Mouse (Mus musculus) gastrocnemius, adult 18-20 months (tissue): Measurements from ENCODE around the gene Susd4. TPM values are rescaled to one million over a fixed set of nuclear protein-coding genes. Genes with fewer than 3 reads are reported as not detected.

Source experiments
- DNase-seq: peaks from one replicate; pipeline ENCODE4 v3.0.0; 2021; ENCODE audit warnings: low spot score
- long read RNA-seq, 2 experiments: library from polyadenylated mRNA; stranded (forward); transcript quantifications; one replicate each; pipeline ENCODE4 v2.0.0; 2021
- total RNA-seq, 2 experiments: library from RNA; stranded (reverse); gene quantifications; 2 replicates each; pipeline ENCODE4 v1.2.3; 2021

Susd4 gene
- under 1 TPM; 0.18 to 0.62 TPM for total RNA-seq
- long read RNA-seq, experiment 1: 0 reads
- long read RNA-seq, experiment 2: 0 reads

DNA sequence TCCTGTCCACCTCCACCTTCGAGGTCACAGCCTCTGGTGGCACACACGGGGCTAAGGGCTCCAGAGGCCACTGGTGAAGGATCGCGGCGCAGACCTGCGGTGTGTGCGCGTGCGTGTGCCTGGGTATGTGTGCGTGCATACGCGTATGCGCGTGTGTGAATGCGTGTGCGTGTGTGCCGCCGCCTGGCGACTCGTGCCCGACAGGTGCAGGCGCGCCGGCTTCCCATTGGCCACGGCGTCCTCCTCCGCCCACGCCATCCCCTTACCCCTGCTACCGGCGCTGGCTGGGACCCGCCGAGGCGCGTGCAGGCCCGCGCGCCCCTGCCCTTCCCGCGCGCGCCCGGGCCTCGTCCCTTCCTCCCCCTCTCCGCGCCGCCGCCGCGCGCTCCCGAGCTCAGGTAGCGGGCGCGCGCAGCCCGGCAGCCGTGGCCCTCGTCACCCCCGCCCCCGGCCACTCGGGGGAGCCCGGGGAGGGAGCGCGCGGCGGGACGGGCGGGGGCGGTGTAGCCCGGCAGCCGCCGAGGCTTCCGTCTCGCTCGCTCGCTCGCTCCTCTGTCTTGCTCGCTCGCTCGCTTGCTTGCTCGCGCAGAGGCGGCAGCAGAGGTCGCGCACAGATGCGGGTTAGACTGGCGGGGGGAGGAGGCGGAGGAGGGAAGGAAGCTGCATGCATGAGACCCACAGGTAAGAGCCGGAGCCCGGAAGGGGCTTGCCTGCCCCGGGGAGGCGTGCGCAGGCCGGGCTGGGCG, at the start of gene Susd4:
Gene Susd4 (plus strand): TSS at position 145 of the 746 bp plus-strand sequence.
- no peak for DNase-seq

DNA sequence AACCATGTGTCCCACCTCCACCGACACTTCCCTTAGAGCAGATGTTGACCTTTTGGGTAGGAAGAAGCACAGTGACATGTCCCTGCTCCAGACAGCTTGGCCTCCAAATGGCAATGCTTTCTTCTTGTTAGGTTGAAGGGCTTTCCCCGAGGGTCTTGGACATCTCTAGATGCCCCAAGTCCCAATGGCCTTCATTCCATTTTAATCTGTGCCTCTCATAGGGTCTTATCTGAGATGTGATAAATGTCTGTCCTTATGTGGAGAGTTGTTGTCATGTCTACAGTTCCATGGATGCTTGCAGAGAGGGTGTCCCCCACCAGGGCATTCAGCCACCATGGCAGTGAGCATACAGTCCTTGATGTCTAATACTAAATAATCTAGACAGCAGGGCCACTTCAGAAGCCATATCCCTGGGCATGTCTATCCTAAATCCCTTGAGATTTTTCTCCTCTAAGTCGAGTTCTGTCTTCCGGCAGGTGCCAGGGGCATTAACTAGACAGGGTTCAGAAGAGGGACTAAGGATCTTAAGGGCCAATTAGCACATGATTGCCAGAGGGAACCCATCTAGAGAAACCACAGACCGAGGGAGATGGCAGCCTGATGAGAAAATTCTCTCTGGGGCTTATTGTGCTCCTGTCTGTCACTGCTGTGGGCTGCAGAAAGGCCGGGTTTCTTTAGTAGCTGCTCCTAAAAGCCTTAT, 49.3 kb upstream of the Susd4 start:
- no peak for DNase-seq

DNA sequence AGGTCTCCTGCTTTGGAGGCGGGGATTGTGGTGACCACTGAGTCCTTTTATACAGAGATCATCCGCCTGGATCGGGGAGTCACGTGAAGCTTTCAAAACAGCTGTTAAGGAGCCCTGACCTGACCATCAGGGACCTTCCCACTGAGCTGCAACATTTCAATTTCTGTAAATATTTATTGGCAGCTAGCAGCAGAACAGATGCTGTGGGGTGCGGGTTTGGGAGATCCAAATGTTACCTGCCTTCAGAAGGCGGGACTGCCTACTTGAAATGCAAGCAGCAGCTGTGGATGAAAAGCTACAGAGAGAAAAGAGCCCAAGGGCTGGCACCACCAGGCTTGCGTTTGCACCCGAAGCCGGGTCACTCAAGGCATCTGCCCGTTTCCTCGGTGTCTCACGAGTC, 36.1 kb upstream of the Susd4 start:
- no peak for DNase-seq

DNA sequence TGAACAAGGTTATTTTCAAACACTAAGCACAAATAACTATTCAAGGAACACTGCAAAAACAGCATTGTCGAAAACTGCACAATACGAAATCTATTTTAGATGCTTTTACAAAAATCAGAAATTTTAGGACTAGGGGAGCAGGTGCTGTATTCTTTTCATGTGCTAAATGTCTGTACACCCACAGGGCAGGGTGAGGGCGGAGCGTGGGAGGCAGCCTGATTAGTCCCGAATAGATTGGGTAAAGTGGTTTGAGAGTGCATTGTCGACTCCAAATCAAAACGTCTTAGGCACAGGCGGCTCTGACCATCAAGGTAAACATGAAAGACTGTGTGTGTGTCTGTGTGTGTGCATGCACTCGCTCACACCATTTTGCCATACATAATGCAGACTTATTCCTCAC, 34.7 kb upstream of the Susd4 start:
- no peak for DNase-seq

DNA sequence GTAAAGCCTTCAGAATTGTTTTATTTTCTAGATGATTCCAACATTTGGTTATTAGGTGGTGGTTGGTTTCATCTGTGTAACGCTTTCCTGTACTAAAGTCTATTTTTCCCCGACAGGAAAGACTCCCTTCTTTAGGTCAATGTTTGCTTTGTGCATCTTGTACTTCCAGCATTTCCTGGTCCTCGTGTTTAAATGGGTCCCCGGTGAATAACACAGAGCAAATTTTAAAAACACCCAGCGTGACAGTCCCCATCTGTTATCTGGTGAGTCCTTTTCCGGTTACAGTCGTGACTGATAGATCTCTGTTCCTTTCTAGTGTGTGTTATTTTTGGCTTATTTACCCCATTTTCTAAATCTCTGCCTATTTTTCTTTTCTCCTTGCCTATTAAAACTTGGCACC, 31.0 kb upstream of the Susd4 start:
- DNase-seq: no peak

DNA sequence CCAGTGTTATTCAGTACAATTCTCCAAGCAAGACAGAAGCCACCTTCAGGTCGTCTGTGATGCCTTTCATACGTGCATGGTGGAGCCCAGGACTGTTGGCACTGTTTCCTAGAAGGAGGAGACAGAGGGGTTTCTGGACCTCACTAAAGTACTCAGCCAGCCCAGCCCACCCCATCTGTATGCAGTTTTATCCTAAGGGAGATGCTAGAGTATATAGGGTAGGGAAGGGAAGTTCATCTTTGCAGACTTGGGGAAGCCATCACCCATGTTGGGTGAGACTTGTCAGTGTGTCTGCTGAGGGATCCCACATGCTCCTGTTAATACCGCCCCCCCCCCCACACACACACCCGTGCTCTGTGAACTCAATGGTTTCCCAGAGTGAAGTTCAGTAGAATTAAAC, 27.8 kb upstream of the Susd4 start:
- DNase-seq: no peak

DNA sequence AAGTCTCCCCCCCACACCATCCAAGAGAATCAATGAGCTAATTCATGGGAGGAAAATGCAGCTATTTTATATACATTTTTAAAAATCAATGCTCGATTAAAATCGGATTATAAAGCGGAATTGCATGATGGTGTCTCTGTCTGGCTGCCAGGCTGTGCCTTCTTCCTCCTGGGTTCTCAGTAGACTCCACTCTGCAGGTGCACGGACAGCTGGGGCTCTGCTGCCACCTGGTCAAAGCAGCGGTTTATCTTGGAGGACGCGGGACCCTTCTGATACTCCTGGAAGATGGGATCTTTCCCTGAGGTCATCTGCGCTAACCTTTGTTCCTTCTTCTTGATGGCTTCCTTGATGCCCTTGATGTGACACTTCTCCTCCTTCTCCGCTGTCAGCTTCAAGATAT, 16.6 kb upstream of the Susd4 start:
- DNase-seq: no peak

DNA sequence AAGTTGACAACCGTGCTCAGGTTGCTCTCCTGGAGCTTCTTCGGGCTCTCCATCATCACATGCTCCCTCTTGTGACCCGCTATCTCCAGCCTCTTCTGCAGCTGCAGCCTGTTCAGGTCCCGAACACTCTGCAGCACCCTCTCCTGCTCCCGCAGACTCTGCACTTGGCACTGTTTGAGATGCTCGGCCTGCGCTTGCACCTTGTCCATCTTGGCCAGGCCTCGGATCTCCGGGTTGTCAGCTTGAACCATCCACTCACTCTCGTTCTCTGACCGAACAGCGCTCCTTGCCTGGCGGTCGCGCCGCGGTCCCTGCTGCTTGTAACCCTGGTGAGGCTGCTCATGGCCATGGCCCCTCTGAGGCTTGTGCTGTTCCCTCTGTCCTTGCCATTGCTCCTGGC, 15.8 kb upstream of the Susd4 start:
- DNase-seq: no peak

DNA sequence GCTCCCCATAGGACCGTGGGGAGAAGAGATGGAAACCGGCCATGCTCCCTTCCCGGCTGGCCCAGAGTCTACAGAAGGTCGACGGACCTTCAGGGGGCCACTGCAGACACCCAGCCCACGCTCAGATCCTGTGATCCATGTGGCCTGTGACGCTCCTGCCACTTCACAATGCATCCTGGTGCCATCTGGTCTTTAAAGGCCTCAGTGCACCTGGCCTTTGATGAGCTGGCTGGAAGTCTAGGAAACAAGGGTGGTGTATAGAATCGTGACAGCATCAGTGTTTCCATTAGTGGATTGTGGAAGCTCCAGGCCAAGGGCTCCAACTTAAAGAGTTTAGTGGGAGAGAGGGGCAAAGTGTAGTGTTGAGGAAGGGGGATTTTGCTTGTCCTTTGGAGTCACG, 14.6 kb upstream of the Susd4 start, which contains the start of gene Ccdc185:
Gene Ccdc185 (minus strand): TSS at position 101 of the 400 bp plus-strand sequence.
- no peak for DNase-seq

DNA sequence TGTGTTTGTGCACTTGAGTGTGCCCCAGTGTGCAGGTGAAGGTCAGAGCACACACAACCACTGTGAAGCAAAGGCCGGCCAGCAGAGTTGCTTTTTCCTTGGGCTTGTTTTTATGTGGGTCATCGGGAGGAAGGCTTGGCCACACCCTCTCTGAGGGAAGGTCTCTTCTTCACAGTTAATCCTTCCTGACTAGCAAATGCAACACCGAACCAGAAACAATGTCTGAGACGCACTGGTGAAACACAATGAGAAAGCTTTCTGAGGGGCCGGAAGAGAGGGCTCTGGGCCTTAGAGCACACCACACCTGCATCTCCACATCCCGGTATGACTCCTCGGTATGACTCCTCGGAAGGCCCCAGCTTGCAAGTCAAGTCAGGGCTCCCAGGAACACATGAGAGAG, 12.4 kb upstream of the Susd4 start:
- no peak for DNase-seq

DNA sequence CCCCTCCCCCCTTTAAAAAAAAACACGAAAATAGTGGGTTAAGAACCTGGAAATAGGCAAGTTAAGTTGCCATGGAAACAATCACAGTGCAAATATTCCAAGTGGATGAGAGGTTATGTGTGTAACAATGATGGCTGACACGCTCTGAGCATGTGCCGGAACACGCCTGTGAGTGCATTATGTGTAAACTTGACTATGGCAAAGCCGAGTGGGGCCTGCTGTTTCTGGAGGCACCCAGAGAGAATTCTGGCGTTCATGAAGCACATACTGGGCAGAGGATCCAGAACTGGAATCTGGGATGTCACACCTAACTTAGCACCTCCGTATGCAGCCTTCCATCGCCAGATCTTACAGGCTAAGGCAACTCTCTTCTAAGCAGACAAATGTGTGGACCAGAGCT, 10.0 kb upstream of the Susd4 start:
- DNase-seq: no peak

DNA sequence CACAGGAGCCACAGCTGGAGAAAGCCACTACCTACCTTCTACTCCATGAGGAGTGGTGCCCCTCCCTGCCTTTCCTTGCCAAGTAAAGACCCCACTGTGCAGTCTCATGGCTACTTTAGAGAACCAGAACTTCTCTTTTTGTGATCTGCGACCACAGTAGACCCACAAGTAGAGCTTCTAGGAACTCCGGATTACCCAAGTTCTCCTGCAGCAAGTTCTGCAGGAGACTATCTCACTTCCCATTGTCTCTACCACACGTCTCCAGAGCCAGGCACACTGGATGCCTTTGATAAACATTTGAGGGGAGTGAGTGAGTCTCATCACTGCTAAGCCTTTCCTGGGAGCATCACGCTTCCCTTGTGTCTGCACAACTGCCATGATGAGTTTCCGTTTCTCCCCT, 8.8 kb upstream of the Susd4 start:
- DNase-seq: no peak

DNA sequence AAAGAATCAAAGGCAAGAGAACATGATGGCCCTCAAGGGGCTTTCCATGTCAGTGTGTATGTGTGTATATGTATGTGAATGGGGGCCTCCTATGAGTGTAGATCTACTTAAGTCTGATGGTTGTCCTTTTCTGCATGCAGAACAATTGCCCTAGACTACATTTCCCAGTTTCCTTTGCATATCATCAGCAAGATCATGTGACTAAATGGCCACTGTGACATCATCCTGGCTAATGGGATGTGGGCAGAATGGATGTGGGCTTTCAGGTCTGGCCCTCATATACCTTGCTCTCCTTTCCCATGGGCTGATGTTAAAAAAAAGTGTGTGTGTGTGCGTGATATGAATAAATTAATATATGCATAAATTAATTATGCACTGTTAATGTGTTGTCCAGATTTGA, 4.9 kb upstream of the Susd4 start:
- no peak for DNase-seq

DNA sequence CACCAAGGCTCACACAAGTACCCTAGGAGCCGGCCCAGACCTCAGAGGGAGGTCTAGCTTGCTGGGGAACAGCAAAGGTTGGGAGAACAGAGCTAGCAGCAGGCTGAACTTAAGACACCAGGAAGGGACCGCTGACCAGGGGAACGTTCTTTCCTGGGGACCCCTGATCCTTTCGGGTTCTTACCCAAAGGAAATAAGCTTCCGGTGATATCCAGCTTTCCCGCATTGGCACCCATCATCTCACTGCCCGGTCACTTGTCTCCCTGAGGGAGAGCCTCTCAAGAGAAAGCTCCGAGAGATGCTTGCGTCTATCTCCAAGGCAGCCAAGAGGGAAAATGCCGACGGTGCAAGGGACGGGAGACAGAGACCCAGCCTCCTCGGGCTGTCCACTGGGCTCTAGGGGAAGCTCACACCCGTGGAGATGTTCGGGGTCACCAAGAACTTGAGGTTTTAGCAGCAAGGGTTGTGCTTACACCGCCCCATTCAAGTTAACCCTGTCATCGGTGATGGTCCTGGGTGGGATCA, 407 bp upstream of the Susd4 start:
- DNase-seq: no peak

DNA sequence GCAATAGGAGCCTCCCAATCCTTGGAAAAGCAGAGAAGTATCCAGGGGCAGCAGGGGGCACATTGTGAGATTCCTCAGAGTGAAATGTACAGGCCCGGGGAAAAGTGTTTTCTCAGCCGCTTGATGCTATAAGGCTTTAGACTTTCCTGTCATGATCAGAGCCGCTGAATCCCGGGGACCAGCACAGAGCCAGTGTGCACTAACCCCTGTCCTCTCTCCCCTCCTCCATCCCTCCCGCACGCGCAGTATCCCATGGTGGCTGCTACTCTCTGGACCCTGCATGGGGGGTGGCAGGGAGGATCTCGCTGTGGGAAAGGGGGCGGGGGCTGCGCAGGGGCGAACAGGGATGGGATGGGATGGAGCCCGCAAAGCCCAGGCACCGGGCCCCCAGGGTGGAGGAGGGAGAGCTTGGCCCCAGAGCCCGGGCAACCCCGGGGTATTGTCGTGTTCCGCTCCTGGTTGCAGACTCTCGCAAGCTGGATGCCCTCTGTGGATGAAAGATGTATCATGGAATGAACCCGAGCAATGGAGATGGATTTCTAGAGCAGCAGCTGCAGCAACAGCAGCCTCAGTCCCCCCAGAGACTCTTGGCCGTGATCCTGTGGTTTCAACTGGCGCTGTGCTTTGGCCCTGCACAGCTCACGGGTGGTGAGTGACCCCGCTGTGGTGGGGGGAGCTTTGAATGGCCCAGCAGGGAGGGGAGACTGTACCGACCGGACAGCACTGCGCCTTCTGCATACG, 1.1 kb downstream of the Susd4 start:
- no peak for DNase-seq

DNA sequence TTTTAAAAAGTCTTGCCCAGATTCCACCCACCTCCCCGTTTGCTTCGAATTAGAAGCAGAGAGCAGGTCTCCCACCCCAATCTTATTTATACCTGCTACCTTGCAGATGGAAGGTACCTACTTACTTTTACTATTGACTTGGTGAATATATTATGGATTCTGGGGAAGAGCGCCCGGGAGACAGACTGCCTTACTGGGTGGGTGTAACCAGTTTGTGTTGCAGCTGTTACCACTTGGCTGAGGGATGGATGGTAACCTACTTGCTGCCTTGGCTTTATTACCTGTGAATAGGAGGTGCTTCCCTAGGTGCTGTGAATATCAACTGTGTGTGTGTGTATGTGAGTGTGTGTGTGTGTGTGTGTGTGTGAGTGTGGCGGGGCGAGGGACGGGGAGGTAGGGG, 11.9 kb downstream of the Susd4 start:
- DNase-seq: no peak

DNA sequence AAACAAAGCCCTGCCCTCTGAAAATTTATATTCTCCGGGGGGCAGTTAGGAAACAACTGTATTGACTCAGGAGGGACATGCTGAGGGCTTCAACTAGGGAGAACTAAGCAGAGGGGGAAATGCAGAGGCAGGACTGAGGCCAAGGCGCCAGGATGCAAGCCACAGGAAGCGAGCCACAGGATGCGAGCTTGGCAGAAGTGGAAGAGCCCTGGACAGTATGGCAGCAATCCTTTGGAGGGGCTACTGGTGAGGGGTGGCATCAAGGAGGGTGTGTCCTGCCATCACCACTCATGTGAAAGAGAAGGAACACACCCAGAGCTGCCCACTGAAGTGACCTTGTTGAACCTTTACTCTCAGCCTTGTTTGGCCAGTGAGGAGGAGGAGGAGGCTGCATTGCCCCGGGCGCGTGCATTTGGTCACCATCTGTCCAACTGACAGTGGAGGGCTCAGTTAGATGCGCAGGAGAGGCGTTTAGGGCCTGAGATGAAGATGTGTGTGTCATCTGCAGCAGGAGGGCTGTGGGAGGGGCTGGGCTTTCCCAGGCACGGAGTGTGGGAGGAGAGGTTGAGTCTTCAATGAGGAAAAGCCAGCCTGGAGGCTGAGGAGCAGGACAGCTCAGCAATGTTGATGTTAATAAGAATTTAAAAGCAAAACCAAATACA, 13.2 kb downstream of the Susd4 start:
- DNase-seq: no peak

DNA sequence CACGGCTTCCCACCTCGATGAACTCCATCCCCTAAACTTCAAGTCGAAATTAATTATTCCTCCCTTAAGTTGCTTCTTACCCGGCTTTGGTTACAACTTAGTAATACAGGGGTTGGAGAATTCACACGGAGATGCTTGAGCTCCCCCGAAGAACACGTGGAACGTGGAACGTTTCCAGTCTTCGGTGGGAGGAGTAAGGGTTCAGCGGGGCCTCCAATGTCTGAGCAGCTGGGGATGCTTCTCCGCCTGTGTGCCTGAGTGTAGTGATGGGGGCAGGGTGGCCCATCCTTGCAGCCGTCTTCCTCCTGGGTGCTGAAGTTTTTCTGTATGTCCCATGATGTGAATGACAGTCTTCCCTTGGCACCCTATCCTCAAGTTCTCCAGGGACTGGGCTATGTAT, 14.6 kb downstream of the Susd4 start:
- DNase-seq: no peak

DNA sequence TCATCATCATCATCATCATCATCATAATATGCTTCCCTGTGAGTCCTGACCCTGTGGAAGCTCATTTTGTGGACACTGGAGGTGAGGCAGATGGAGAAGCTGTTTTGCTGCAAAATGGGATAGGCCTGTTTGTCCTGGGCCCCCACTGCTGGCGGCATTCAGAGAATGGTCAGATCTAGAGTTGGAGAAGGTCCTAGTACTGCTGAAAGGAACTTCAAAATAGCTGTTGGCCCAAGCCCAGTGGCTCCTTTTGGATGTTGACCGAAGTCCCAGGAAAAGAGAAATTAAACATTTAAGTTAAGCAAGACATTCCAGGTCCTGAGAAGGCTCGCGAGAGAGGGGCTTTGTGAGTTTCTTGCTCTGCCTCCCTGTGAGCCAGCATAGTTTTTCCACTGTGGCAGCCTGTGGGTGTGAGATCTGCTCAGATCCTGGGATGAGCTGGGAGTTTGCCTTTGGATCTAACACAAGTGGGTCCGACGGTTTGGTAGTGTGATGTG, 15.4 kb downstream of the Susd4 start:
- DNase-seq: no peak

DNA sequence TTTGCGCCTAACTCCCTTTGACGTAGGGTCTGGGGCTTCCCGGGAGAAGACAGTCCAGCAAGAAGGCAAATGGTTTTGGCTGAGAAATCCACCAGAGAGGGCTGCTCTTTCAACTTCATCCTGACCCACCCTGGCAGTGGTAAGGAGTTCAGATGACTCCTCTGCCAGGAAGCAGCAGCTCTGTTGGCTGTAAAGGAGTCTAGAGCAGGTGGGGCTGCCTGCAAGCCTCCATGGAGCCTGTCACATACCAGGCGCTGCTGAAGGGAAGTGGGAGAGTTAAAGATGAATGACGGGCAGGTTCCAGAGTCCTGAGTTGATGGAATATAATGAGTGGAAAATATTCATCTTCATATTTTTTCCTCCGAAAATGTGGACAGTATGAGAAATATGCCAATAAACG, 20.1 kb downstream of the Susd4 start:
- no peak for DNase-seq

DNA sequence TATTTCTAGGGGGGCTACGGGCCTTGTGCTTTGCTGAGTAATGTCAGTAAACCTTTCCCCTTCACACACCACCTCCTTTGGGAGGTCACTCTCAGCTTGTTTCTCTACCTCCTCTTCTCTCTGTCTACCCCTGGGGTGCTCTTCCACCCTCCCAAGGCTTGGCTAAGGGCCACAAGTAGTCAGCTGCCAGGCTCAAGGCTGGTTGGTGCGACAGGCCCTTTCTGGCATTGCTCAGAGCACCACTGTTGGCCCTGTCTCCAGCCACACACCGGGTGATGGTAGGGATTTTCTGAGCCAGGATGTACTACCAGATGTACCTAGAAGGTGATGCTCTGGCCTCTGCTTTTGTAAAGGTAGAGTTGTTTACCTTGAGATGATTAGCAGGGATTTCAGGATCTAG, 21.1 kb downstream of the Susd4 start:
- DNase-seq: no peak

DNA sequence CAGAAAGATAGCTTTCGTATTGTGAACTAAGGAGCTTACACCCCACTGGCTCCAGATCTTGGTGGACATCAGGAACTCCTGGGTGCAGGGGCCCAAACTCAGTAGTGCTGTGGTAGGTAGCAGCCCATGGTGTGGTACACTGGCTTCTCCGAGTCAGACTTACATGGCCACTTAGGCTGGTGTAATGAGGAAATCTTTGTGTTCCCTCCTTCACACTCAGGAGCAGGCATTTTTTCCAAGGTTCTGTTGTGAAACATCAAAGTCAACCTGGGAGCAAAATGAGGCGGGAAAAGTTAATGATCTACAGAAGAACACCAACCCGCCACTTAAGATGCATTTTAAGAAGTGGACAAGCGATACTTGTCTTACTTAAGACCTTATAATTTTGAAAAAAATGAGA, 21.8 kb downstream of the Susd4 start:
- no peak for DNase-seq
